Mouse (Mus musculus) small intestine, adult 2 months (tissue): ENCODE measurements around the gene Serpina12. TPM values are rescaled to one million over a fixed set of nuclear protein-coding genes. Genes with fewer than 3 reads are reported as not detected.
A peak's percentile ranks its signal among the peaks of the same experiment; 100 is the strongest.

Source experiments
- H3K27ac ChIP-seq: fragments of 200-500 bp; 2 replicates; pipeline ENCODE4 v1.5.1; 2012; ENCODE audit warnings: low read depth, low read length, control low read depth, inconsistent platforms; ENCODE audit not compliant: insufficient read depth
- H3K27me3 ChIP-seq: fragments of 200-500 bp; 2 replicates; pipeline ENCODE4 v1.6.1; 2012; ENCODE audit warnings: mild to moderate bottlenecking, moderate library complexity, low read length, inconsistent platforms; ENCODE audit not compliant: control insufficient read depth, insufficient read depth
- H3K36me3 ChIP-seq: fragments of 200-500 bp; 2 replicates; pipeline ENCODE4 v1.6.1; 2012; ENCODE audit warnings: mild to moderate bottlenecking, low read length, control low read depth, inconsistent platforms; ENCODE audit not compliant: control insufficient read depth, insufficient read depth
- H3K4me1 ChIP-seq: fragments of 200-500 bp; 2 replicates; pipeline ENCODE4 v1.6.1; 2012; ENCODE audit warnings: low read length, inconsistent platforms, mixed read lengths; ENCODE audit not compliant: control insufficient read depth, insufficient read depth, insufficient read length
- H3K4me3 ChIP-seq: fragments of 200-500 bp; 2 replicates; pipeline ENCODE4 v1.5.1; 2012; ENCODE audit warnings: low read depth, mild to moderate bottlenecking, control low read depth, inconsistent platforms, low read length, moderate library complexity
- CTCF ChIP-seq: fragments of 200-500 bp; IDR thresholded peaks from 2 replicates; pipeline ENCODE4 v1.5.1; 2012; ENCODE audit warnings: low read depth, mild to moderate bottlenecking, control low read depth, inconsistent platforms, low read length, moderate library complexity, mixed read lengths; ENCODE audit not compliant: insufficient replicate concordance, insufficient read length; ENCODE audit errors: extremely low read depth
- POLR2A ChIP-seq: fragments of 200-500 bp; IDR thresholded peaks from 2 replicates; pipeline ENCODE4 v1.6.1; 2012; ENCODE audit warnings: low read depth, mild to moderate bottlenecking, control low read depth, inconsistent platforms, low read length, moderate library complexity
- whole genome bisulfite sequencing: fragments of 180-500 bp; shearing (Covaris S2); methylation state at CpG from one replicate; pipeline ENCODE4 v1.1.7; 2018; 5-methylcytosine and 5-hydroxymethylcytosine counted together
- polyA plus RNA-seq: library from polyadenylated mRNA; depleted of rRNA; stranded (reverse); fragments of >200 nt; gene quantifications from 2 replicates; pipeline ENCODE4 v1.2.3, GENCODE M21; 2012

Gene Serpina12
- polyA plus RNA-seq, 1 experiment: not detected

DNA sequence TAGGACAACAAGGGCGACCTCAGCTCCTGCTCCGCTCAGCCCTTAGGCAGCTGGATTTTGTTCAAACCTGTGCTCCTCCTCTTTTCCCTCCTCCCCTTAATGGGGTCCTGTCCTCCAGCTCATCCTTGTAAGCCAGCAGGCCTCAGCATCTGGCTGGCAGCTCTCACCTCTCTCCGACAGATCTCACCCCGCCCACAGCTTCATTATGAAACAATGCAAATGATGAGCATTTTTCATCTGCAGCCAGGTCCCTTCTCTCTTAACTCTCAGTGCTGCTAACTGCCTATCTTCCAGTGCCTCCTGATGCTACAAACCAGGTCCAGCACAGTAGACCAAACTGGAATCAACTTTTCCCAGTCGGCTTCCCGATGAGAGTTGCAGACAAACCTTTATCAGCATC is 30.6 kb downstream of the Serpina12 start, which contains the start of gene Serpina9:
Gene Serpina9, minus strand, starts transcription at position 136 of the 400 bp plus-strand sequence.
- no peak for TF ChIP-seq CTCF
- no peak for TF ChIP-seq POLR2A
- 86% methylated on average over 6 of the region's 6 CpGs for WGBS
- no peak within 1 kb of the TSS for H3K4me3 ChIP-seq
- peaks cover 2% of the 10 kb centered on the region; the same call in 1 of the 2 replicates for H3K4me1 ChIP-seq
- no peaks in the 10 kb centered on the region for H3K36me3 ChIP-seq
- H3K27ac ChIP-seq: no peak within 1 kb of the TSS
- H3K27me3 ChIP-seq: no peaks in the 10 kb centered on the region

DNA sequence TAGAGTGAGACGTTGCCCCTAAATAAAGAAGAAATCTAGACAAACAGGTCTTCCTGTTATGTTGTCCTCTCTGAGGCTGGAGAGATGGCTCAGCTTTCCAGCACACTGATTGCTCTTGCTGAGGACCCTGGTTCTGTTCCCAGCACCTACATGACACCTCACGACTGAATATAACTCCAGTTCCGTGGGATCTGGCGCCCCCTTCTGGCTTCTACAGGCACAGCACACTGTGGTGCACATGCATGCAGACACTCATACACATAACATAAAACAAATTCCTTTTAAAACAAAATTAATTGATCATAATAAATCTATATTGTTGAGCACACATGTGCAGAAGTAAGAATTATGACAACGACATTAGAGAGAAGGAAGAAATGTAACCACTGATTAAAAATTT is 39.6 kb downstream of the Serpina12 start:
- Histone ChIP-seq H3K4me3 (no peak overlapping the region), H3K4me1 (peaks cover 5% of the 10 kb centered on the region; the same call in 1 of the 2 replicates)
- 89% methylated on average over 5 of the region's 5 CpGs for WGBS

DNA sequence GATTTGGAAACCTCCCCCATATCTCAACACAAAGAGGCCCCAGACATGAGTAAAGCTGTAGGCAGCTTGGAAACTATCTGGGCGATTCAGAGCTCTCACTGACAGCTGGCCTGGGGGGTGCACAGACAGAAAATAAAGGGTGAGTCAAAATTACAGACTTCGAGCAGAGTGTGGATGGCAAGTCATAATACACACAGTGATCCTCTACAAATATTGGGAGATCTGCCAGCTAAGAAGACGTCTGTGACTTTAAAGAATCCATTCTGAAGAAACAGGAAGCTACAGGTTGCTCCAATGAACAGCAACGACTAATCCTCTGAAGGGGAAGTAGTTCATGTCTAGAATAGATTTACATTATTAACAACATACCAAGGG is 41.0 kb downstream of the Serpina12 start:
- 5% methylated on average over 4 of the region's 4 CpGs for WGBS
- Histone ChIP-seq H3K36me3 (no peaks in the 10 kb centered on the region), H3K27ac (no peak overlapping the region), H3K4me3 (no peak overlapping the region), H3K27me3 (no peaks in the 10 kb centered on the region), H3K4me1 (no peaks in the 10 kb centered on the region; the same call in 1 of the 2 replicates)
- TF ChIP-seq POLR2A (no peak), CTCF (no peak)

More for the DNA sequence above, 39.6 kb downstream of the Serpina12 start:
- Histone ChIP-seq H3K36me3 (no peaks in the 10 kb centered on the region), H3K27me3 (no peaks in the 10 kb centered on the region), H3K27ac (no peak overlapping the region)
- TF ChIP-seq CTCF: no peak
- no peak for TF ChIP-seq POLR2A

DNA sequence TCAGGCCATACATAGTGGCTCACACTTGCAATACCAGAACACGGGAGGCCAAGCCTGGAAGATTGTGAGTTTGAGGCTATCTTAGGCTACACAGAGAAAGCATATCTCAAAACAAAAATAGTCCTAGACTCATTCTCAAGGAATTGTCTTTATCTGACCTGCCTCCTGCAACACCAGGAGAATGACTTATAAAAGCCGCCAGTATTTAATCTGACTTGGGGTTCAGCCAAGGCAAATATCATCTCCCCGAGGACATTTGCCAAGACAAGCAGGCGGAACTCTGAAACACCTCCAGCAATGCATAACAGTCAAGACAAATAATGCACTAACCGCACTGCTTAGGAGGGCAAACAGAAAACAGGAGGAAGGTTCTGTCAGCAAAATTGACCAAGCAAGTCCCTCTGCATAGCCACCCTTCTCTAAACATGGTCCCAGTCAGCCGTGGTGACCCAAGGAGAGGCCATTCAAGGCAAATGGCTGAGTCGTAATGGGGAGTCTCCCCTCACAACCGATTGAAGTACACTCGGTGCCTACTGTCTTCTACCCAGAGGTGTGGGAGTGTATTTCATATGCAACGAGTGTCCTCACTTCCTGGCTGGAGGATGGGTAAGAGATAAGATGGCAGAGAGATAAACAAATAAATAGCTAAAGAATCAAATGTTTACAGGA is 41.5 kb downstream of the Serpina12 start:
- WGBS: 15% methylated on average over 10 of the region's 10 CpGs

DNA sequence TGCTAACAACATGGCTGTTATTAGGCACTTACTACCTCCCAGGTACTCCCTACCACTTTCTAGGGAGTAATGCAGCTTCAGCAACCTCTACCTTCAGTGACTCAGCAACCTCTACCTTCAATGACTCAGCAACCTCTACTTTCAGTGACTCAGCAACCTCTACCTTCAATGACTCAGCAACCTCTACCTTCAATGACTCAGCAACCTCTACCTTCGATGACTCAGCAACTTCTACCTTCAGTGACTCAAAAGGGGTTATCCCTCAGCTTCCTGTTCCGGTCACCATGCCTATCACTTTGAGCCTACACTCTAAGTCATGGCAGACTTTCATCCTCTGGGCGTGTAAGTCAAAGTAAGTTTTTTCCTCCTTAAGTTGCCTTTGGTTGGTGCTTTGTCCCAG is 43.6 kb downstream of the Serpina12 start:
- no peaks in the 10 kb centered on the region for H3K27me3 ChIP-seq
- H3K27ac ChIP-seq: no peak overlapping the region
- H3K4me3 ChIP-seq: no peak overlapping the region
- H3K36me3 ChIP-seq: no peaks in the 10 kb centered on the region
- 88% methylated on average over 3 of the region's 3 CpGs for WGBS
- TF ChIP-seq POLR2A: no peak
- no peak for TF ChIP-seq CTCF
- H3K4me1 ChIP-seq: no peaks in the 10 kb centered on the region; the same call in 1 of the 2 replicates

More for the DNA sequence above, 41.5 kb downstream of the Serpina12 start:
- no peaks in the 10 kb centered on the region for H3K27me3 ChIP-seq
- H3K4me1 ChIP-seq: no peaks in the 10 kb centered on the region; the same call in 1 of the 2 replicates
- H3K27ac ChIP-seq: peak overlapping the region; percentile 47
- TF ChIP-seq CTCF (no peak), POLR2A (no peak)
- no peak overlapping the region for H3K4me3 ChIP-seq
- no peaks in the 10 kb centered on the region for H3K36me3 ChIP-seq

DNA sequence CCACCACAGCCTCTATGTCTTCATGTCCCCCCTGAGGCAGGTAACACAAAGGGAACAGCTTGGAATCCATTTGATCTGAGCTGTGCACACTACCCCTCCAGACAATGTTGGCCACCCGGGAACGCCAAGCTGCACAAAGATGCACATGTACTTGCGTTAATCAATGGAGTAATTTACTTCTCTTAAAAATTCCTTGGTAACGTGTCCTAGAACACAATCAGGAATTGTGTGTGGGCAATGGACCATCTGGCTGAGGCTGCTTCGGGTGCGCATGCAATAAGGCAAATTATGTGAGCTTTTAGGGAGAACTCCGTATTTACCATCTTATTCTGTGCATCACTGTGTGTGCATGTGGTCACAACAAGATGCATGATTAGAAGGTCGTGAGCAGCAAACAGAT is 44.6 kb downstream of the Serpina12 start:
- Histone ChIP-seq H3K27me3 (no peaks in the 10 kb centered on the region), H3K27ac (no peak overlapping the region), H3K4me3 (no peak overlapping the region), H3K4me1 (no peaks in the 10 kb centered on the region; the same call in 1 of the 2 replicates), H3K36me3 (no peaks in the 10 kb centered on the region)
- WGBS: 94% methylated on average over 8 of the region's 8 CpGs
- TF ChIP-seq CTCF (no peak), POLR2A (no peak)

DNA sequence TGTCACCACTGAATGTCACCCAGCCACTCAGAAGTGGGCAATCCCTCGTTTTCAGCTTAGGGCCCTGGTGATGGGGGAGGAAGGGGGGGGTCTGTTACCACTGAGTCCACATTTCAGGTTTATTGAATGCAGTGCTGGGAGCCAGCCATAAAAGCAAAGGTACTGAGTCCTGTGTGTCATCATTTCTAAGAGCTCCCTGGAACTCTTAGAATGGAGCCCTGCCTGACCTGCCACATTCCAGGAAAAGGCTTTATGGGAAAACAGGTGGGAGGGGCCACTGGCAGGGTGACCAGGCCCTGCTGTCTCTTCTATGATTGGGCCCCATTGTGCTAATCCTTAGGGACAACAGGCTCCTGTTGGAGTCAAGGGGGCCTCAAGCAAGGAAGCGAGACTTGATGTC is 47.7 kb downstream of the Serpina12 start:
- 63% methylated on average over 2 of the region's 2 CpGs for WGBS
- TF ChIP-seq CTCF (no peak), POLR2A (no peak)
- H3K36me3 ChIP-seq: no peaks in the 10 kb centered on the region
- H3K27me3 ChIP-seq: no peaks in the 10 kb centered on the region
- no peak overlapping the region for H3K27ac ChIP-seq
- H3K4me1 ChIP-seq: no peaks in the 10 kb centered on the region
- no peak overlapping the region for H3K4me3 ChIP-seq
